Mouse (Mus musculus): ENCODE data around the gene Cxcl15. TPM values are rescaled to one million over a fixed set of nuclear protein-coding genes. Genes with fewer than 3 reads are reported as not detected.

The Cxcl15 gene
- polyA plus RNA-seq, 1 experiment from 2014 or later: not detected

DNA sequence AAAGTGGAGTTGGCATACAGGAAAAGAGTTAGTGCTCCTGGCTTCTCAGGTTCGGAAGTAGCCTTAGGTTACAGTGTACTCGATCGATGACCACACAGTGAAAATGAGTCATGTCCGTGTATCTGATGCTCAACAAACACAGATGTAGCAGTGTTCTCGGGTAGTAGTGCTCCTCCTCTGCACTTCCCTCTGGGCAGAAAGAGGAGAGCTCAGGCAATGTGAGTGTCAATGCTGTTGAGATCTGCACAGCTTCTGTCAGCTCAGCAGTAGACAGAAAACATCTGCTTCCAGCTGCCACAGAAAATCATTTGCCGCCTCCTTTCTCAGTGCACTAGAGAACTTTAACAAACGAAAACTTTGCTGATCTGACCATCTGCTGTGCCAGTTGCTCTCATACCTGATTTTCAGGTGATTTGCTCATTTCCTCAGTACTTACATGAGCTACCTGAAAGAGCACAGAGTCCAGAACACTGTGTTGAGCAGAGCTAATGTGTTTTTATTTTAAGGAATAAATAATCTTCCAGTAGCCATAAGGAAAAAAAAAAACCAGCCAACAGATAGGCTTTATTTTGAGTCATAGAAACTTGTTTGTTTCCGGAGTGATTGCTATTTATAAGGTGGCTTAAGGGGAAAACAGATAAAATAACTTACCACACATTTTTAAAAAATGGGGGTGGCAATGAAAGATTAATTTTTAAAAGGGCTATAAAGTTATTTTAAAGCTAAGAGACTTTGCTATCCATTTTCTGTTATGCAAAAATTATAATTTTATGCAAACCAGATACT, 28.3 kb upstream of the Cxcl15 start:
- Histone ChIP-seq H3K4me3 (ENCODE audit: low read length) (no peak overlapping the region), H3K4me2 (ENCODE audit: low read length) (no peak overlapping the region), H3K36me3 (ENCODE audit: control insufficient read depth, insufficient read depth, low read length) (no peaks in the 10 kb centered on the region), H3K9me3 (ENCODE audit: control insufficient read depth, low read length) (no peaks in the 10 kb centered on the region), H3K9ac (ENCODE audit: low read depth, low read length) (no peak overlapping the region), H3K27me3 (replicated peaks; ENCODE audit: control insufficient read depth, insufficient read depth, low read length) (no peaks in the 10 kb centered on the region), H3K27ac (ENCODE audit: low read depth, low read length) (no peak overlapping the region), H3K4me1 (ENCODE audit: control insufficient read depth, insufficient read depth, low read depth, low read length) (no peaks in the 10 kb centered on the region)
- no peak for ATAC-seq
- WGBS: 74% methylated on average over 8 of the region's 8 CpGs

DNA sequence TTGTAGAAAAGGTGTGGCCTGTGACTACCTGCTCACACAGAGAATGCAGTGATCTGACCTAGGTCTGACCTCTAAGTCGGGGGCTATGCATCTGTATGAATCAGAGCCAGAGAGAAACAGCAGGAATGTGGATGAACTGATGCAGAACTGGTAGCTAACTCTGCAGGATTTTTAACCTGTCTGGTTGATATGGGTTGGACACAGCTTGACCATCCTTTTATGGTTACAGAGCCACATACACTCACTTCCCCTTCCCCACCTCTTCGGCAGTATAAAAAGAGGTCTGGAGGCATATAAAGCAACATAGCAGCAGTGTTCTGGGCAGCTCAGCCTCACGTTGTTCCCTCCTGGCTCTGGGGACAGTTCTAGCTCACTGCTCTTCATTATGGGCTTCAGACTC, 26.1 kb upstream of the Cxcl15 start, which contains the start of gene Ppbp:
Ppbp (plus strand) TSS at position 301 of the 400 bp plus-strand sequence.
- 69% methylated on average over 3 of the region's 3 CpGs for WGBS
- H3K9me3 ChIP-seq (ENCODE audit: control insufficient read depth, low read length): no peaks in the 10 kb centered on the region
- H3K4me3 ChIP-seq (ENCODE audit: low read length): no peak within 1 kb of the TSS
- no peak within 1 kb of the TSS for H3K9ac ChIP-seq (ENCODE audit: low read depth, low read length)
- ATAC-seq: no peak
- H3K4me1 ChIP-seq (ENCODE audit: control insufficient read depth, insufficient read depth, low read depth, low read length): no peaks in the 10 kb centered on the region
- H3K4me2 ChIP-seq (ENCODE audit: low read length): no peak within 1 kb of the TSS
- no peak within 1 kb of the TSS for H3K27ac ChIP-seq (ENCODE audit: low read depth, low read length)
- no peaks in the 10 kb centered on the region for H3K36me3 ChIP-seq (ENCODE audit: control insufficient read depth, insufficient read depth, low read length)
- H3K27me3 ChIP-seq (replicated peaks; ENCODE audit: control insufficient read depth, insufficient read depth, low read length): no peaks in the 10 kb centered on the region

DNA sequence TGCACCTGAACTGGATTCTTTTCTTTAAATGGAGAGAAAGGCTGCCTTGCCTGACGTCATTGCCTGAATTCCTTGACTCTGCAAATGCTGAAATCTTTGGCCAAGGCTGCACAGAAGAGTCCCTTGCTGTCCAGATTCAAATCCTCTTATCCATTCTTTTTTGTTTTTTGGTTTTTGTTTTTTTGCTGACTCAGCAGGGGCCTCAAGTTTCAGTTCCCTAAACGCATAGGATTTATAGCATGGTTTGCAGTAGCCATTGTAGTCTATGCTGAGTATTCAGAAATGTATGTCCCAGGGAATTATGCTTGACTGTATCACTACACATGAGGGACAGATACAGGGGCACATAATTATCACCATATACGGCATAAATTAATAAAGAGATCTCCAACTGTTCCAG, 23.0 kb upstream of the Cxcl15 start:
- Histone ChIP-seq H3K4me1 (ENCODE audit: control insufficient read depth, insufficient read depth, low read depth, low read length) (no peaks in the 10 kb centered on the region), H3K9ac (ENCODE audit: low read depth, low read length) (no peak overlapping the region), H3K9me3 (ENCODE audit: control insufficient read depth, low read length) (no peaks in the 10 kb centered on the region), H3K27me3 (replicated peaks; ENCODE audit: control insufficient read depth, insufficient read depth, low read length) (no peaks in the 10 kb centered on the region), H3K36me3 (ENCODE audit: control insufficient read depth, insufficient read depth, low read length) (no peaks in the 10 kb centered on the region), H3K4me3 (ENCODE audit: low read length) (no peak overlapping the region), H3K4me2 (ENCODE audit: low read length) (no peak overlapping the region), H3K27ac (ENCODE audit: low read depth, low read length) (no peak overlapping the region)
- 84% methylated on average over 3 of the region's 3 CpGs for WGBS
- ATAC-seq: no peak

DNA sequence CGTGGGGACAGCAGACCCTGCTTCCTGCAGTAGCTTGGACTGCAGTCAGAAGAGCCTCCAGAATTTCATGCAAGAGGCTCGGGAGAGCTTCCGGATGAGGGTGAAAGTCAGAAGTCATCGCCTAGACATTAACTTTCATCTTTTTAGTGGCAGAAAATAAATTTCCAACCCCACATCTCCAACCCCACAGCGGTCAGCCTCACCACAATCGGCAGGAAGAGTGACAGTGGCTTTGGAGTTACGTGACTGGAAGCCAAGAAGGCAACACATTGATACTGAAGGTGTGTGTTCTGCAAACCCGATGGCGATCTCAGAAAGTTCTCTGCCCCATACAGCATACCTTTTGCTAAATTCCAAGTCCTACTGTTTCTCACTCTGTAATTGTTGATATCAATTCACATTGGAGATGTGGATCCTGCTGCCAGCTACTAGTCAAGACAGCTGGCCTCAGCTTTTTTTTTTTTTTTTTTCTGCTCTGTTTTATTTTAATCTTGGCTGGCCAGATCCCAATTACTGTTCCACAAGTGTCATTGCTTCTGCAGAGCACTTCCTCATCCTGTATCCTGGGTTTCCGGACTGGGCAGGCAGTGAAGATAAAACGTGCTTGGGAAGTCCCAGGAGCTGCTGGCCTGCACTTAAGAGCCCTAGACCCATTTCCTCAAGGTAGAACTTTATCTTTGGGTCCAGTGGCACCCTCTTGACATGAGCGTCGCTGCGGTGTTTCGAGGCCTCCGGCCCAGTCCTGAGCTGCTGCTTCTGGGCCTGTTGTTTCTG, 22.3 kb upstream of the Cxcl15 start, which contains the start of gene Pf4:
Pf4 (plus strand) TSS at position 556 of the 774 bp plus-strand sequence.
- ATAC-seq: no peak
- H3K27me3 ChIP-seq (replicated peaks; ENCODE audit: control insufficient read depth, insufficient read depth, low read length): no peaks in the 10 kb centered on the region
- 89% methylated on average over 16 of the region's 16 CpGs for WGBS
- no peak within 1 kb of the TSS for H3K9ac ChIP-seq (ENCODE audit: low read depth, low read length)
- H3K9me3 ChIP-seq (ENCODE audit: control insufficient read depth, low read length): no peaks in the 10 kb centered on the region
- no peak within 1 kb of the TSS for H3K4me2 ChIP-seq (ENCODE audit: low read length)
- no peaks in the 10 kb centered on the region for H3K4me1 ChIP-seq (ENCODE audit: control insufficient read depth, insufficient read depth, low read depth, low read length)
- no peak within 1 kb of the TSS for H3K27ac ChIP-seq (ENCODE audit: low read depth, low read length)
- no peak within 1 kb of the TSS for H3K4me3 ChIP-seq (ENCODE audit: low read length)
- no peaks in the 10 kb centered on the region for H3K36me3 ChIP-seq (ENCODE audit: control insufficient read depth, insufficient read depth, low read length)

DNA sequence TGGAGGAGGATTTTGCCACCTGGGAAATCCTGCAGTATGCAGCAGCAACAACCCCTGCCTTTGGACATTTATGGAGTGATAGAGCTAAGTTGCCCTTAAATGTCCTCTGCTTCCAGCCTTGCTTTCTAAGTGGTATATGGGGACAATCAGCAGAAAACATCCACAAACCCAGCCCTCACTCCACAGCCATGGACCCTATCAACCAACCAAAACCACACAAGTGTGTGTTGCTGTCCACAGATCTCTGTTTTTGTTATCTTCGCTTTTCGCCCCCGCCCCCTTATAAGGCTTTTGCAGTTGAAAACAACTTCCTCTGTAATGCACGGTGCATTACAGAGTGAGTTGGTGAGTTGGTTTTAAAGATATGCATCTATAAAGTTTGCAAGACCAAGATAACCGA, 18.8 kb upstream of the Cxcl15 start:
- Histone ChIP-seq H3K36me3 (ENCODE audit: control insufficient read depth, insufficient read depth, low read length) (no peaks in the 10 kb centered on the region), H3K4me3 (ENCODE audit: low read length) (no peak overlapping the region), H3K4me1 (ENCODE audit: control insufficient read depth, insufficient read depth, low read depth, low read length) (no peaks in the 10 kb centered on the region), H3K4me2 (ENCODE audit: low read length) (no peak overlapping the region), H3K9ac (ENCODE audit: low read depth, low read length) (no peak overlapping the region), H3K9me3 (ENCODE audit: control insufficient read depth, low read length) (no peaks in the 10 kb centered on the region), H3K27ac (ENCODE audit: low read depth, low read length) (no peak overlapping the region), H3K27me3 (replicated peaks; ENCODE audit: control insufficient read depth, insufficient read depth, low read length) (no peaks in the 10 kb centered on the region)
- WGBS: 92% methylated on average over 5 of the region's 5 CpGs
- ATAC-seq: no peak

DNA sequence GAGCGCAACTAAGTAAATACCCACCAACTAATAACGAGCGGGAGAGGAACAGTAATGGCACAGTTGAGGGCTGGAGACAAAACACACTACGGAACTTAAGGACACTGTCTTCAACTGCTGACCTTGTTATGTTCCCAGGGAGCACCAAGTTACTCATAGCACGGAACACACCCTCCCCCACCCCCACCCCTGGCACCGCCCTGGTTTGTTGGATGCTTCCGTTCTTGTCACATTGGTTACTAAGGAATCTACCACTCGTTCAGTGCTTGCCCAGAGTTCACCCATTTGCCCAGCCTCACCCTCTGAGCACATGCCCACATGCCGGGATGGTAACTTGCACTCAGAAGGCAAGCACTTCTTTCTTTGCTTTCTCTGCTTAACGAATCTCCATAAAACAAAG, 16.7 kb upstream of the Cxcl15 start:
- Histone ChIP-seq H3K4me3 (ENCODE audit: low read length) (no peak overlapping the region), H3K36me3 (ENCODE audit: control insufficient read depth, insufficient read depth, low read length) (no peaks in the 10 kb centered on the region), H3K4me2 (ENCODE audit: low read length) (no peak overlapping the region), H3K9me3 (ENCODE audit: control insufficient read depth, low read length) (no peaks in the 10 kb centered on the region), H3K4me1 (ENCODE audit: control insufficient read depth, insufficient read depth, low read depth, low read length) (no peaks in the 10 kb centered on the region), H3K27ac (ENCODE audit: low read depth, low read length) (no peak overlapping the region), H3K9ac (ENCODE audit: low read depth, low read length) (no peak overlapping the region), H3K27me3 (replicated peaks; ENCODE audit: control insufficient read depth, insufficient read depth, low read length) (no peaks in the 10 kb centered on the region)
- no peak for ATAC-seq
- 81% methylated on average over 10 of the region's 10 CpGs for WGBS

DNA sequence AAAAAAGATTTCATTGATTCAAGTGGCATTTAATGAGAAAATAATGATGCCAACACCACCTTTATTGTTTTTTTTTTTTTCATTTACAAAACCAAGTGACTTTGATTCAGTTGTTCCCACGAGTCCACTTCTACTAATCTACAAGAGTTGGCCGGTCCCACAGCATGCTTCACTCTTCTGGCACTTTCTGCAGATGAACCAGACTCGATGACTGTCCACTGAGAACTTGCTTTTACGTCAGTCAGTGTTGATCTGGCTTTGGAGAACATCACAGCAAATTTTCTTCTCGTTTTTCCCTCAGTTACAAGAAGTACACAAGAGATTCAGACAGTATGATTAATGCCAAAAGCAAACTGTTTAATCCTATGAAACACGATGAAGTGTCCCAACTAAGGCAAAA, 15.5 kb upstream of the Cxcl15 start:
- no peak overlapping the region for H3K27ac ChIP-seq (ENCODE audit: low read depth, low read length)
- no peak overlapping the region for H3K9ac ChIP-seq (ENCODE audit: low read depth, low read length)
- no peak overlapping the region for H3K4me2 ChIP-seq (ENCODE audit: low read length)
- H3K4me1 ChIP-seq (ENCODE audit: control insufficient read depth, insufficient read depth, low read depth, low read length): no peaks in the 10 kb centered on the region
- H3K9me3 ChIP-seq (ENCODE audit: control insufficient read depth, low read length): no peaks in the 10 kb centered on the region
- H3K27me3 ChIP-seq (replicated peaks; ENCODE audit: control insufficient read depth, insufficient read depth, low read length): no peaks in the 10 kb centered on the region
- no peaks in the 10 kb centered on the region for H3K36me3 ChIP-seq (ENCODE audit: control insufficient read depth, insufficient read depth, low read length)
- 88% methylated on average over 6 of the region's 6 CpGs for WGBS
- no peak for ATAC-seq
- no peak overlapping the region for H3K4me3 ChIP-seq (ENCODE audit: low read length)

DNA sequence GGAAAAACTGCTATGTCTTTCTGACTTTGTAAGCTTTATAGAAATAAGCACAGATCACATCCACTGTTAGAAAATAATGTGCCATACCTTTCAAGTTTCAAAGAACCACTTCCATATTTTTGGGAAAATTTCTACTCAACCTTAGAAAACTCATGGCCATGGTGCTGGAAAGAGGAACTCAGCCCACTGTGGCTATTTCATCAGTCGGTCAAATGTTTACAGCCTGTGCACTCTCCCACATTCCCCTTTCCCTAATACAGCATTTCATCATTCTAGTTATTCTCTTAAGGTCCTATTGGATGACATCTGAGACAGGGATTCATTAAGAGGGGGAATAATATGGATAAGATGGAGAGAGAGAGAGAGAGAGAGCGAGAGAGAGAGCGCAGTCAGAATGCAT, 10.6 kb upstream of the Cxcl15 start:
- WGBS: 93% methylated on average over 3 of the region's 3 CpGs
- Histone ChIP-seq H3K4me1 (ENCODE audit: control insufficient read depth, insufficient read depth, low read depth, low read length) (peaks cover 4% of the 10 kb centered on the region), H3K9ac (ENCODE audit: low read depth, low read length) (no peak overlapping the region), H3K4me2 (ENCODE audit: low read length) (no peak overlapping the region), H3K4me3 (ENCODE audit: low read length) (no peak overlapping the region), H3K27me3 (replicated peaks; ENCODE audit: control insufficient read depth, insufficient read depth, low read length) (no peaks in the 10 kb centered on the region), H3K27ac (ENCODE audit: low read depth, low read length) (no peak overlapping the region), H3K9me3 (ENCODE audit: control insufficient read depth, low read length) (no peaks in the 10 kb centered on the region), H3K36me3 (ENCODE audit: control insufficient read depth, insufficient read depth, low read length) (no peaks in the 10 kb centered on the region)
- ATAC-seq: no peak
